Mouse (Mus musculus) E14TG2a.4 (cell line): ENCODE measurements around the gene Tmem246.

Experiments
- H3K27me3 ChIP-seq: 2 replicates; pipeline ENCODE4 v1.6.1; 2014; ENCODE audit warnings: low read length, control low read depth; ENCODE audit not compliant: insufficient read depth
- H3K36me3 ChIP-seq: 2 replicates; pipeline ENCODE4 v1.6.1; 2014; ENCODE audit warnings: low read length, control low read depth; ENCODE audit not compliant: insufficient read depth
- H3K4me1 ChIP-seq: replicated peaks from 2 replicates; pipeline ENCODE4 v1.6.1; 2014; ENCODE audit warnings: low read depth, low read length, control low read depth
- H3K4me3 ChIP-seq: replicated peaks from 2 replicates; pipeline ENCODE4 v1.5.1; 2014; ENCODE audit warnings: mild to moderate bottlenecking, low read length
- H3K9me3 ChIP-seq: 2 replicates; pipeline ENCODE4 v1.6.1; 2014; ENCODE audit warnings: low read length, control low read depth
- CTCF ChIP-seq: conservative IDR thresholded peaks from 2 replicates; pipeline ENCODE4 v1.5.1; 2014; ENCODE audit warnings: low read length
- NANOG ChIP-seq: IDR thresholded peaks from 2 replicates; pipeline ENCODE4 v1.6.1; 2014; ENCODE audit warnings: borderline replicate concordance, low read length, mixed read lengths
- POU5F1 ChIP-seq: IDR thresholded peaks from 2 replicates; pipeline ENCODE4 v1.6.1; 2014; ENCODE audit warnings: low read length, borderline replicate concordance

Gene Tmem246

GRCm38 (mm10) chr4:49558181-49558580 lies 39.5 kb downstream of the Tmem246 start:
- no peaks in the 10 kb centered on the region; the same call in 1 of the 2 replicates for H3K27me3 ChIP-seq
- H3K4me3 ChIP-seq = no peak overlapping the region
- no peaks in the 10 kb centered on the region for H3K36me3 ChIP-seq
- TF ChIP-seq NANOG (no peak), POU5F1 (no peak), CTCF (no peak)
- no peaks in the 10 kb centered on the region for H3K4me1 ChIP-seq
- no peaks in the 10 kb centered on the region for H3K9me3 ChIP-seq

- Histone ChIP-seq H3K4me3 (no peak overlapping the region), H3K36me3 (no peaks in the 10 kb centered on the region), H3K4me1 (no peaks in the 10 kb centered on the region), H3K27me3 (no peaks in the 10 kb centered on the region; the same call in 1 of the 2 replicates), H3K9me3 (no peaks in the 10 kb centered on the region)
- TF ChIP-seq CTCF = no peak
- no peak for TF ChIP-seq POU5F1
- no peak for TF ChIP-seq NANOG
Measured at GRCm38 (mm10) chr4:49557375-49557774, 40.3 kb downstream of the Tmem246 start.

GRCm38 (mm10) chr4:49553380-49553779 lies 44.3 kb downstream of the Tmem246 start:
- H3K27me3 ChIP-seq = no peaks in the 10 kb centered on the region
- H3K4me1 ChIP-seq = no peaks in the 10 kb centered on the region
- H3K9me3 ChIP-seq = no peaks in the 10 kb centered on the region
- no peak overlapping the region for H3K4me3 ChIP-seq
- H3K36me3 ChIP-seq = no peaks in the 10 kb centered on the region
- no peak for TF ChIP-seq NANOG
- TF ChIP-seq CTCF = no peak
- TF ChIP-seq POU5F1 = no peak

- no peak within 1 kb of the TSS for H3K4me3 ChIP-seq
- H3K4me1 ChIP-seq = no peaks in the 10 kb centered on the region
- no peak for TF ChIP-seq NANOG
- TF ChIP-seq CTCF = no peak
- no peak for TF ChIP-seq POU5F1
- no peaks in the 10 kb centered on the region for H3K27me3 ChIP-seq
- no peaks in the 10 kb centered on the region for H3K9me3 ChIP-seq
- H3K36me3 ChIP-seq = no peaks in the 10 kb centered on the region
Measured at GRCm38 (mm10) chr4:49549383-49549782, 48.3 kb downstream of the Tmem246 start, which contains the start of gene Aldob. Aldob (minus strand) TSS chr4:49549546.

- no peaks in the 10 kb centered on the region for H3K27me3 ChIP-seq
- no peaks in the 10 kb centered on the region for H3K4me1 ChIP-seq
- TF ChIP-seq POU5F1 (no peak), CTCF (no peak), NANOG (no peak)
- no peaks in the 10 kb centered on the region for H3K9me3 ChIP-seq
- H3K4me3 ChIP-seq = no peak overlapping the region
- no peaks in the 10 kb centered on the region for H3K36me3 ChIP-seq
Measured at GRCm38 (mm10) chr4:49547544-49548219, 50.0 kb downstream of the Tmem246 start.

- TF ChIP-seq NANOG (no peak), CTCF (no peak), POU5F1 (no peak)
- no peaks in the 10 kb centered on the region for H3K4me1 ChIP-seq
Measured at GRCm38 (mm10) chr4:49546873-49547543, 50.7 kb downstream of the Tmem246 start.

GRCm38 (mm10) chr4:49546026-49546425 lies 51.6 kb downstream of the Tmem246 start:
- TF ChIP-seq CTCF (no peak), NANOG (no peak), POU5F1 (no peak)
- Histone ChIP-seq H3K36me3 (no peaks in the 10 kb centered on the region), H3K27me3 (no peaks in the 10 kb centered on the region), H3K4me1 (no peaks in the 10 kb centered on the region), H3K4me3 (no peak overlapping the region), H3K9me3 (no peaks in the 10 kb centered on the region)

More at GRCm38 (mm10) chr4:49546873-49547543, 50.7 kb downstream of the Tmem246 start:
- H3K4me3 ChIP-seq = no peak overlapping the region
- H3K9me3 ChIP-seq = no peaks in the 10 kb centered on the region
- no peaks in the 10 kb centered on the region for H3K27me3 ChIP-seq
- no peaks in the 10 kb centered on the region for H3K36me3 ChIP-seq

- H3K4me1 ChIP-seq = no peaks in the 10 kb centered on the region
- no peaks in the 10 kb centered on the region for H3K36me3 ChIP-seq
- H3K9me3 ChIP-seq = no peaks in the 10 kb centered on the region
- TF ChIP-seq POU5F1 (no peak), CTCF (no peak), NANOG (no peak)
- no peaks in the 10 kb centered on the region for H3K27me3 ChIP-seq
- H3K4me3 ChIP-seq = no peak overlapping the region
Measured at GRCm38 (mm10) chr4:49540966-49541365, 56.7 kb downstream of the Tmem246 start.

- Histone ChIP-seq H3K9me3 (no peaks in the 10 kb centered on the region), H3K4me1 (no peaks in the 10 kb centered on the region), H3K4me3 (no peak overlapping the region), H3K27me3 (no peaks in the 10 kb centered on the region), H3K36me3 (no peaks in the 10 kb centered on the region)
- TF ChIP-seq NANOG (no peak), CTCF (no peak), POU5F1 (no peak)
Measured at GRCm38 (mm10) chr4:49539665-49540064, 58.0 kb downstream of the Tmem246 start.

GRCm38 (mm10) chr4:49536671-49537070 lies 61.0 kb downstream of the Tmem246 start:
- no peaks in the 10 kb centered on the region for H3K36me3 ChIP-seq

More at GRCm38 (mm10) chr4:49536671-49537070, 61.0 kb downstream of the Tmem246 start:
- no peak for TF ChIP-seq POU5F1
- no peak overlapping the region for H3K4me3 ChIP-seq
- no peaks in the 10 kb centered on the region for H3K9me3 ChIP-seq
- no peaks in the 10 kb centered on the region for H3K4me1 ChIP-seq
- no peaks in the 10 kb centered on the region for H3K27me3 ChIP-seq
